Mouse (Mus musculus) MEL (cell line): ENCODE measurements around the gene Hadhb.

ENCODE experiments used
- BHLHE40 ChIP-seq: IDR thresholded peaks from 2 replicates; pipeline ENCODE4 v1.6.1; 2012; ENCODE audit warnings: low read depth, mild to moderate bottlenecking, inconsistent platforms, low read length, improper control_type of control experiment, borderline replicate concordance
- CHD2 ChIP-seq: IDR thresholded peaks from 2 replicates; pipeline ENCODE4 v1.6.1; 2011; ENCODE audit warnings: low read length, improper control_type of control experiment
- CTCF ChIP-seq, 3 experiments: IDR thresholded peaks in 2 of 3; conservative IDR thresholded peaks in 1 of 3; 2 replicates each; pipeline ENCODE4 v1.5.1; 2011 to 2012; ENCODE audit warnings: low read length in 3 of 3, low read depth in 2 of 3, mild to moderate bottlenecking in 2 of 3, improper control_type of control experiment in 1 of 3, inconsistent platforms in 1 of 3, mixed read lengths in 1 of 3, moderate library complexity in 1 of 3; ENCODE audit not compliant: control insufficient read depth in 1 of 3, insufficient read depth in 1 of 3, poor library complexity in 1 of 3, severe bottlenecking in 1 of 3
- EP300 ChIP-seq, 2 experiments: IDR thresholded peaks; 2 replicates each; pipeline ENCODE4 v1.6.1; 2011; ENCODE audit warnings: improper control_type of control experiment in 2 of 2, low read length in 2 of 2, low read depth in 1 of 2, mild to moderate bottlenecking in 1 of 2
- GATA1 ChIP-seq: IDR thresholded peaks from 2 replicates; pipeline ENCODE4 v1.6.1; 2011; ENCODE audit warnings: low read depth, low read length, improper control_type of control experiment
- JUND ChIP-seq: IDR thresholded peaks from 2 replicates; pipeline ENCODE4 v1.6.1; 2011; ENCODE audit warnings: low read depth, mild to moderate bottlenecking, improper control_type of control experiment, low read length
- MXI1 ChIP-seq: IDR thresholded peaks from 2 replicates; pipeline ENCODE4 v1.6.1; 2011; ENCODE audit warnings: mild to moderate bottlenecking, low read depth, low read length, improper control_type of control experiment
- NELFE ChIP-seq: IDR thresholded peaks from 2 replicates; pipeline ENCODE4 v1.6.1; 2011; ENCODE audit warnings: low read depth, low read length, improper control_type of control experiment
- RAD21 ChIP-seq: IDR thresholded peaks from 2 replicates; pipeline ENCODE4 v1.6.1; 2011; ENCODE audit warnings: mild to moderate bottlenecking, low read depth, low read length, improper control_type of control experiment
- RCOR1 ChIP-seq: IDR thresholded peaks from 2 replicates; pipeline ENCODE4 v1.6.1; 2012; ENCODE audit warnings: low read depth, mild to moderate bottlenecking, inconsistent platforms, low read length, improper control_type of control experiment
- UBTF ChIP-seq: IDR thresholded peaks from 2 replicates; pipeline ENCODE4 v1.6.1; 2012; ENCODE audit warnings: low read depth, mild to moderate bottlenecking, inconsistent platforms, low read length, improper control_type of control experiment, moderate library complexity, borderline replicate concordance; ENCODE audit not compliant: insufficient read depth
- USF1 ChIP-seq: IDR thresholded peaks from 2 replicates; pipeline ENCODE4 v1.6.1; 2014; ENCODE audit warnings: low read depth, mild to moderate bottlenecking, inconsistent platforms, low read length, improper control_type of control experiment, moderate library complexity
- ZKSCAN1 ChIP-seq: IDR thresholded peaks from 2 replicates; pipeline ENCODE4 v1.6.1; 2012; ENCODE audit warnings: low read depth, mild to moderate bottlenecking, inconsistent platforms, low read length, improper control_type of control experiment, moderate library complexity

GRCm38 (mm10) chr5:30162339-30162738 is 7.3 kb downstream of the Hadhb start:
- TF ChIP-seq JUND (no peak), BHLHE40 (no peak), CTCF (IDR thresholded peaks at IDR 0.05 in 2 of 3, conservative IDR thresholded peaks at IDR 0.05 in 1 of 3; ENCODE audit: control insufficient read depth in 1 of 3, insufficient read depth in 1 of 3, low read depth in 2 of 3, low read length in 3 of 3, poor library complexity in 1 of 3, severe bottlenecking in 1 of 3) (no peak), MXI1 (no peak), ZKSCAN1 (no peak), USF1 (no peak), UBTF (no peak), RAD21 (no peak), GATA1 (no peak), CHD2 (no peak), EP300 (IDR thresholded peaks at IDR 0.05; ENCODE audit: low read depth in 1 of 2, low read length in 2 of 2) (no peak), RCOR1 (no peak), NELFE (no peak)
